Mouse (Mus musculus): Measurements from ENCODE around the gene Sez6l2.
A peak's percentile ranks its signal among the peaks of the same experiment; 100 is the strongest.

- TF ChIP-seq CTCF (IDR thresholded peaks at IDR 0.05; ENCODE audit: low read depth, low read length) (peak; percentile 80), POLR2A (IDR thresholded peaks at IDR 0.05; ENCODE audit: extremely low read depth, insufficient read depth, low read length) (no peak)
These were observed 13.4 kb downstream of the Sez6l2 start for GRCm38 (mm10) chr7:126963548-126964286.
